In the genomic region with DNA sequence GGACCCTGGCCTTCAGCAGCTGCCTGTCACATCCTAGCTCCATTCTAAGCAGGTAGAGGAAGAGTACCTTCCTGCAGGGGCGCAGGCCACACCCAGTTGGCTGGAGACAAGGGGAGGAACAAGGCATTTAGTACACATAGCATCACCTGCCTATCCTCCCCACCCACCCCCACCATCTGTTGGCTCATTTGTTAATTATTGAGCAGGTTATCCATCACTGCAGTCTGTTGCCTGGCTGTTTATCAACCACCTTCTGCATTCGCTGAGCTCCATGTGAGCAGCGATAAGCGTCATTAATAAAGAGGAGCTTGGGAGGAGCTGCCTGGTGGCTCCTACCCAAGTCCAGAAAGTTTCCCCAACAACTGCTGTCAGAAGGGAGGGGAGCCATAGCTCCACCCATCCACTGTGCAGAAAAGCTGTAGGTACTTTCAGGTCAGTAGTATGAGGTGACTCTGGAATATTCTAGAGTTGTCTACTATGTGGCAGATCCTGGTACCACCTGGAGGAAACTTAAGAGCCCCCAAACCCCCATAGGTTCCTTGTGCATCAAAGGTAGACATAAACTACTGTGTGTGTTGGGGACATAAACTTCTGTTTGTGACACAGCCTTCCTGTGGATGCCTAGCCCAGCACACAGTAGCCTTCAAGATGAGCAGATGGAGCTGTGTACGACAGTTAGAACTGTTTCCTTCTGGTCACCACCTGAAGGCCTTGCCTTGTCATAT, we compare ENCODE assay signal across 12 mouse cellular contexts.
DNase-seq lines count a peak whose midpoint lies in the region; ATAC-seq and TF ChIP-seq lines count a peak whose summit lies in the region.
"Had no signal": no experiment of that assay in that cellular context is flagged by ENCODE, and none has a peak within 500 bp of the region (broad histone marks: within the 10 kb centered on the region; RNA-seq: fewer than 3 reads in every experiment).

No protein-coding gene starts in this region.

- H3K4me3 ChIP-seq in kidney, adult 2 months (ENCODE audit: insufficient read depth, low read depth, low read length): no peak overlapping the region
- no peak overlapping the region for H3K4me3 ChIP-seq in liver, embryonic 12.5 days
- H3K4me3 ChIP-seq in midbrain, postnatal 0 days (ENCODE audit: low read depth, low read length): no peak overlapping the region
- H3K4me3 ChIP-seq: forebrain, embryonic 12.5 days; heart, embryonic 13.5 days; lung, embryonic 15.5 days; midbrain, embryonic 15.5 days had no signal

- H3K9me3 ChIP-seq in liver, embryonic 12.5 days (replicated peaks): no peaks in the 10 kb centered on the region
- H3K9me3 ChIP-seq in midbrain, postnatal 0 days (ENCODE audit: low read length): no peaks in the 10 kb centered on the region
- H3K9me3 ChIP-seq: forebrain, embryonic 12.5 days; heart, embryonic 13.5 days; lung, embryonic 15.5 days; midbrain, embryonic 15.5 days had no signal

- peak; percentile 24; the same call in 1 of the 2 replicates for ATAC-seq in common myeloid progenitor, adult 5-6 weeks (replicated peaks; ENCODE audit: low read depth, poor library complexity, severe bottlenecking)
- ATAC-seq in liver, embryonic 12.5 days: peak; percentile 89
- no peak for ATAC-seq in midbrain, postnatal 0 days (ENCODE audit: low FRiP score)
- ATAC-seq: midbrain, embryonic 15.5 days had no signal

- H3K36me3 ChIP-seq in kidney, adult 2 months (ENCODE audit: control insufficient read depth, insufficient read depth, low read length): no peaks in the 10 kb centered on the region
- H3K36me3 ChIP-seq in liver, embryonic 12.5 days: no peaks in the 10 kb centered on the region; the same call in 1 of the 2 replicates
- no peaks in the 10 kb centered on the region for H3K36me3 ChIP-seq in midbrain, postnatal 0 days (ENCODE audit: insufficient read depth, low read length)
- H3K36me3 ChIP-seq: forebrain, embryonic 12.5 days; heart, embryonic 13.5 days; lung, embryonic 15.5 days; midbrain, embryonic 15.5 days had no signal

- peak overlapping the region; percentile 37 for H3K9ac ChIP-seq in liver, embryonic 12.5 days
- no peak overlapping the region for H3K9ac ChIP-seq in midbrain, postnatal 0 days (replicated peaks; ENCODE audit: low read length, poor library complexity, severe bottlenecking)
- H3K9ac ChIP-seq: forebrain, embryonic 12.5 days; heart, embryonic 13.5 days; lung, embryonic 15.5 days; midbrain, embryonic 15.5 days had no signal

- no peaks in the 10 kb centered on the region for H3K27me3 ChIP-seq in kidney, adult 2 months (replicated peaks; ENCODE audit: control insufficient read depth, insufficient read depth, low read length)
- H3K27me3 ChIP-seq in liver, embryonic 12.5 days (replicated peaks): no peaks in the 10 kb centered on the region
- no peaks in the 10 kb centered on the region for H3K27me3 ChIP-seq in midbrain, postnatal 0 days (ENCODE audit: insufficient read depth, low read length)
- H3K27me3 ChIP-seq: forebrain, embryonic 12.5 days; lung, embryonic 15.5 days; midbrain, embryonic 15.5 days had no signal

- H3K4me2 ChIP-seq in liver, embryonic 12.5 days: peak overlapping the region; percentile 34
- H3K4me2 ChIP-seq in midbrain, postnatal 0 days (ENCODE audit: low read depth, low read length, poor library complexity, severe bottlenecking): no peak overlapping the region
- H3K4me2 ChIP-seq: forebrain, embryonic 12.5 days; heart, embryonic 13.5 days; lung, embryonic 15.5 days; midbrain, embryonic 15.5 days had no signal

- DNase-seq in kidney, adult 2 months: peak; percentile 62
- DNase-seq in spleen, postnatal 36 days (ENCODE audit: low spot score in 2 of 2): peak; percentile 40 to 56
- DNase-seq in cerebellum, adult 11 months: no peak
- no peak for DNase-seq in thymus, postnatal 14 days
- no peak for DNase-seq in midbrain, postnatal 0 days (ENCODE audit: low spot score)
- DNase-seq: right cerebral cortex, postnatal 4 days had no signal

- WGBS in kidney, adult 2 months: 59% methylated on average over 5 of the region's 5 CpGs
- WGBS in liver, embryonic 12.5 days (ENCODE audit: insufficient replicate concordance): 68% methylated on average over 5 of the region's 5 CpGs
- 97% methylated on average over 5 of the region's 5 CpGs for WGBS in midbrain, postnatal 0 days

- peaks cover 9% of the 10 kb centered on the region; the same call in 1 of the 2 replicates for H3K4me1 ChIP-seq in kidney, adult 2 months (ENCODE audit: control insufficient read depth, insufficient read depth, low read length)
- peaks cover 46% of the 10 kb centered on the region for H3K4me1 ChIP-seq in liver, embryonic 12.5 days
- H3K4me1 ChIP-seq in midbrain, postnatal 0 days (ENCODE audit: insufficient read depth, low read length): no peaks in the 10 kb centered on the region
- H3K4me1 ChIP-seq: forebrain, embryonic 12.5 days; heart, embryonic 13.5 days; lung, embryonic 15.5 days had no signal

- no peak overlapping the region for H3K27ac ChIP-seq in kidney, adult 2 months (ENCODE audit: insufficient read depth, low read depth, low read length)
- peak overlapping the region; percentile 89 for H3K27ac ChIP-seq in liver, embryonic 12.5 days
- H3K27ac ChIP-seq in midbrain, postnatal 0 days (ENCODE audit: low read depth, low read length): no peak overlapping the region
- H3K27ac ChIP-seq: forebrain, embryonic 12.5 days; heart, embryonic 13.5 days; lung, embryonic 15.5 days; midbrain, embryonic 15.5 days had no signal

- no peak for TF ChIP-seq POLR2A in kidney, adult 2 months (IDR thresholded peaks at IDR 0.05; ENCODE audit: low read depth, low read length)

- no peak for TF ChIP-seq CTCF in kidney, adult 2 months (conservative IDR thresholded peaks at IDR 0.05; ENCODE audit: insufficient read depth, insufficient read length, low read depth, low read length)
- no peak for TF ChIP-seq CTCF in midbrain, postnatal 0 days (IDR thresholded peaks at IDR 0.05)

Comparison
In these comparisons a context has a peak if more than half of its experiments do, and no peak if none do; other contexts are left out.
1. DNase-seq: peak in kidney, adult 2 months (single experiment) and spleen, postnatal 36 days (2 of 2); none in cerebellum, adult 11 months (single experiment), thymus, postnatal 14 days (single experiment) and midbrain, postnatal 0 days (single experiment).